36 mouse cellular contexts compared by ENCODE assay signal in the genomic region with DNA sequence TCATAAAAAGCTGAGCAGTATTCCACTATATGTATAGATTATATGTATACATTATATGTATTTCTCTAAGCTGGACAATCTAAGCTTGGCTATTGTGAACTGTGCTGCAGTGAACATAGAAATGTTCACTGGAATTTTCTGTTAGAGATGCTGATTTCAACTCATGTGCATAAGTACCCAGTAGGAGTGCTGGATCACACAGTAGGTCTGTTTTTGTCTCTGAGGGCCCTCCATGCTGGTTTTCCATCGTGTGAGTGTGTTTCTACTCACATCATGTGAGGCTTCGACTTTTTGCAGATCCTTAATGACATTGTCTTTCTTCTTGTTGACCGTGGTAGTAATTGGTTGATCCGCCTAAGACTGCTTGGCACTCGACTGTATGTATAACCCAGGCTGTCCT. TPM values are rescaled to one million over a fixed set of nuclear protein-coding genes. Genes with fewer than 3 reads are reported as not detected.
"Had no signal": no experiment of that assay in that cellular context is flagged by ENCODE, and none has a peak within 500 bp of the region (broad histone marks: within the 10 kb centered on the region; RNA-seq: fewer than 3 reads in every experiment).

No protein-coding gene starts in this region.

- H3K9ac ChIP-seq: limb, embryonic 12.5 days; limb, embryonic 13.5 days; limb, embryonic 15.5 days; liver, embryonic 12.5 days; liver, embryonic 13.5 days; liver, embryonic 14.5 days; liver, embryonic 15.5 days; liver, postnatal 0 days; lung, embryonic 14.5 days; lung, embryonic 15.5 days; midbrain, embryonic 12.5 days; midbrain, embryonic 13.5 days; midbrain, embryonic 15.5 days; neural tube, embryonic 12.5 days had no signal

- H3K36me3 ChIP-seq: limb, embryonic 10.5 days; limb, embryonic 12.5 days; limb, embryonic 13.5 days; limb, embryonic 15.5 days; liver, embryonic 12.5 days; liver, embryonic 13.5 days; liver, embryonic 15.5 days; lung, embryonic 15.5 days; midbrain, embryonic 10.5 days; midbrain, embryonic 12.5 days; midbrain, embryonic 13.5 days; midbrain, embryonic 15.5 days; neural tube, embryonic 12.5 days had no signal

- H3K4me3 ChIP-seq: limb, embryonic 10.5 days; limb, embryonic 12.5 days; limb, embryonic 13.5 days; limb, embryonic 15.5 days; liver, embryonic 12.5 days; liver, embryonic 13.5 days; liver, embryonic 15.5 days; lung, embryonic 15.5 days; megakaryocyte, embryonic 14.5 days; midbrain, embryonic 10.5 days; midbrain, embryonic 12.5 days; midbrain, embryonic 13.5 days; midbrain, embryonic 15.5 days; myocyte; neural tube, embryonic 12.5 days had no signal

- H3K27ac ChIP-seq: limb, embryonic 10.5 days; limb, embryonic 12.5 days; limb, embryonic 13.5 days; limb, embryonic 15.5 days; liver, embryonic 12.5 days; liver, embryonic 13.5 days; liver, embryonic 14.5 days; liver, embryonic 15.5 days; lung, embryonic 15.5 days; macrophage; midbrain, embryonic 10.5 days; midbrain, embryonic 12.5 days; midbrain, embryonic 13.5 days; midbrain, embryonic 15.5 days; neural tube, embryonic 12.5 days had no signal

- H3K27me3 ChIP-seq: limb, embryonic 12.5 days; limb, embryonic 13.5 days; limb, embryonic 15.5 days; liver, embryonic 12.5 days; liver, embryonic 13.5 days; liver, embryonic 15.5 days; lung, embryonic 15.5 days; midbrain, embryonic 12.5 days; midbrain, embryonic 13.5 days; midbrain, embryonic 15.5 days; neural tube, embryonic 12.5 days had no signal

- H3K4me2 ChIP-seq: limb, embryonic 12.5 days; limb, embryonic 13.5 days; limb, embryonic 15.5 days; liver, embryonic 11.5 days; liver, embryonic 12.5 days; liver, embryonic 13.5 days; liver, embryonic 15.5 days; lung, embryonic 14.5 days; lung, embryonic 15.5 days; midbrain, embryonic 11.5 days; midbrain, embryonic 12.5 days; midbrain, embryonic 13.5 days; midbrain, embryonic 15.5 days; neural tube, embryonic 12.5 days had no signal

- ATAC-seq: liver, embryonic 12.5 days; liver, postnatal 0 days; lung, postnatal 0 days; midbrain, embryonic 13.5 days; midbrain, embryonic 15.5 days; midbrain, embryonic 16.5 days had no signal

- H3K4me1 ChIP-seq: limb, embryonic 10.5 days; limb, embryonic 12.5 days; limb, embryonic 13.5 days; limb, embryonic 15.5 days; liver, embryonic 12.5 days; liver, embryonic 13.5 days; liver, embryonic 15.5 days; lung, embryonic 15.5 days; megakaryocyte, embryonic 14.5 days; midbrain, embryonic 10.5 days; midbrain, embryonic 12.5 days; midbrain, embryonic 13.5 days; midbrain, embryonic 15.5 days; neural tube, embryonic 12.5 days had no signal

- DNase-seq: left cerebral cortex, postnatal 4 days; liver; liver, embryonic 13.5 days; liver, postnatal 0 days; lung, adult 18-20 months; lung, adult 2 months; lung, embryonic 14.5 days; lung, postnatal 10 days; lung, postnatal 14 days; lung, postnatal 36 days; lung, postnatal 4 days; midbrain, embryonic 14.5 days had no signal

- H3K9me3 ChIP-seq: limb, embryonic 10.5 days; limb, embryonic 12.5 days; limb, embryonic 13.5 days; limb, embryonic 15.5 days; liver, embryonic 12.5 days; liver, embryonic 13.5 days; liver, embryonic 15.5 days; lung, embryonic 15.5 days; megakaryocyte, embryonic 14.5 days; midbrain, embryonic 10.5 days; midbrain, embryonic 12.5 days; midbrain, embryonic 13.5 days; midbrain, embryonic 15.5 days; neural tube, embryonic 12.5 days had no signal

RNA-seq across cellular contexts. Expression of gene Arhgef33, which starts 8.4 kb away (rescaled TPM):
- total RNA-seq: liver, adult 2 months; megakaryocyte, adult 5-6 weeks; megakaryocyte-erythroid progenitor cell, adult 5-6 weeks had no signal
- polyA plus RNA-seq: liver, adult 2 months; liver, embryonic 15.5 days had no signal

RNA-seq across cellular contexts. Expression of gene Morn2, which starts 8.8 kb away (rescaled TPM):
- total RNA-seq: monocyte, adult 5-6 weeks had no signal
